ENCODE assay signal across 10 mouse cellular contexts in the genomic region with DNA sequence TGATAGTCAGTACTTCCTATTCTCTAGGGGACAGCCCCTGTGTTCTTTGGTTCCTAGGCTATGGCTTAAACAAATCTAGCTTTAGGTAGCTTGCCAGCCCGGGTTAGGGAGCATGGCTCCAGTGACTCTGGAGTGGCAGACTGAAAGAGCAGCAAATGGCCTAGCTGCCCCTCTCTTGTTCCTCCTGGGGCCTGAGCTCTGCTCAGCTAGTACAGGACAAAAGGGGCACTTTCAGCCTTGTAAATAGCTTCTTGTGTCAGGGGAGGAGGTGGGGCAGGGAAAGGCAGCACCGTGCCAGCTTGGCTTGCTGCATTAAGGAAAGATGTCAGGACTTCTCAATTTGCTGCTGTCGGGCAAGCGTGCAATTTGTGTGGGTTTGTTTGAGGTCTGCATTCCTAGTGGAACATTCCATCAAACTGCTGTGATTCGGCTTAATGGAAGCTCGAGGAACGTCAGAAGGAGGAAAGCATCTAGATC. TPM values are rescaled to one million over a fixed set of nuclear protein-coding genes. Genes with fewer than 3 reads are reported as not detected.
DNase-seq lines count a peak whose midpoint lies in the region; ATAC-seq and TF ChIP-seq lines count a peak whose summit lies in the region.
"Had no signal": no experiment of that assay in that cellular context is flagged by ENCODE, and none has a peak within 500 bp of the region (broad histone marks: within the 10 kb centered on the region; RNA-seq: fewer than 3 reads in every experiment).

No protein-coding gene starts in this region.

- H3K9me3 ChIP-seq in liver, embryonic 12.5 days (replicated peaks): no peaks in the 10 kb centered on the region
- H3K9me3 ChIP-seq in liver, embryonic 11.5 days (ENCODE audit: control insufficient read depth, low read length): no peaks in the 10 kb centered on the region
- H3K9me3 ChIP-seq: limb, embryonic 13.5 days; neural tube, embryonic 13.5 days had no signal

- no peak overlapping the region for H3K4me2 ChIP-seq in liver, embryonic 12.5 days
- no peak overlapping the region for H3K4me2 ChIP-seq in liver, embryonic 11.5 days
- H3K4me2 ChIP-seq: limb, embryonic 13.5 days; neural tube, embryonic 13.5 days had no signal

- no peak for ATAC-seq in liver, embryonic 12.5 days
- no peak for ATAC-seq in liver, embryonic 11.5 days (replicated peaks; ENCODE audit: low FRiP score)

- H3K27me3 ChIP-seq in liver, embryonic 12.5 days (replicated peaks): no peaks in the 10 kb centered on the region
- H3K27me3 ChIP-seq in liver, embryonic 11.5 days (replicated peaks; ENCODE audit: control insufficient read depth, insufficient read depth, low read length): no peaks in the 10 kb centered on the region
- H3K27me3 ChIP-seq: limb, embryonic 13.5 days; neural tube, embryonic 13.5 days had no signal

- peak; percentile 22 to 31 for DNase-seq in frontal cortex, postnatal 36 days (ENCODE audit: low spot score in 2 of 2)
- no peak for DNase-seq in frontal cortex, postnatal 25 days (ENCODE audit: low spot score in 2 of 2)
- DNase-seq in liver, embryonic 11.5 days (ENCODE audit: low spot score): no peak
- peak; percentile 56 for DNase-seq in layer of hippocampus, adult 9-11 months
- DNase-seq in spleen, adult 12 weeks (ENCODE audit: low spot score): no peak
- no peak for DNase-seq in spleen, adult 18-20 months

- TF ChIP-seq CTCF in cortical plate, adult 2 months (IDR thresholded peaks at IDR 0.05; ENCODE audit: extremely low read depth, insufficient read depth, low read length): no peak

- TF ChIP-seq POLR2A in cortical plate, adult 2 months (IDR thresholded peaks at IDR 0.05; ENCODE audit: extremely low read depth, insufficient read depth, low read length): no peak

- H3K4me3 ChIP-seq in liver, embryonic 12.5 days: no peak overlapping the region
- no peak overlapping the region for H3K4me3 ChIP-seq in liver, embryonic 11.5 days (ENCODE audit: low read depth, low read length)
- H3K4me3 ChIP-seq in cortical plate, adult 2 months (ENCODE audit: insufficient read depth, low read length): no peak overlapping the region
- H3K4me3 ChIP-seq: limb, embryonic 13.5 days; neural tube, embryonic 13.5 days had no signal

- peaks cover 80% of the 10 kb centered on the region for H3K4me1 ChIP-seq in liver, embryonic 12.5 days
- H3K4me1 ChIP-seq in liver, embryonic 11.5 days (replicated peaks; ENCODE audit: control insufficient read depth, insufficient read depth, low read length): peaks cover 37% of the 10 kb centered on the region
- H3K4me1 ChIP-seq in cortical plate, adult 2 months (ENCODE audit: control insufficient read depth, insufficient read depth, low read length): peaks cover 6% of the 10 kb centered on the region

- H3K9ac ChIP-seq in liver, embryonic 12.5 days: no peak overlapping the region
- no peak overlapping the region for H3K9ac ChIP-seq in liver, embryonic 11.5 days (ENCODE audit: low read depth, low read length)
- H3K9ac ChIP-seq: limb, embryonic 13.5 days; neural tube, embryonic 13.5 days had no signal

- H3K36me3 ChIP-seq in liver, embryonic 12.5 days: peaks cover 14% of the 10 kb centered on the region
- no peaks in the 10 kb centered on the region for H3K36me3 ChIP-seq in liver, embryonic 11.5 days (ENCODE audit: control insufficient read depth, insufficient read depth, low read length)
- H3K36me3 ChIP-seq: limb, embryonic 13.5 days; neural tube, embryonic 13.5 days had no signal

- 58% methylated on average over 7 of the region's 7 CpGs for WGBS in liver, embryonic 12.5 days (ENCODE audit: insufficient replicate concordance)
- 70% methylated on average over 7 of the region's 7 CpGs for WGBS in liver, embryonic 11.5 days

- H3K27ac ChIP-seq in liver, embryonic 12.5 days: peak overlapping the region; percentile 10; the same call in 1 of the 2 replicates
- H3K27ac ChIP-seq in liver, embryonic 11.5 days (ENCODE audit: low read depth, low read length): no peak overlapping the region
- H3K27ac ChIP-seq in cortical plate, adult 2 months (ENCODE audit: insufficient read depth, low read length): peak overlapping the region; percentile 38; the same call in 1 of the 2 replicates
- H3K27ac ChIP-seq: limb, embryonic 13.5 days; neural tube, embryonic 13.5 days had no signal

RNA-seq across cellular contexts. Expression of a gene that starts 17.3 kb away (rescaled TPM):
- polyA plus RNA-seq in liver, embryonic 12.5 days (2016; fragmentation: Nextera tagmentation; extraction: Ambion mirVana): 42.5 and 44.1 TPM in 2 replicates
- 47.3 and 50.7 TPM in 2 replicates for polyA plus RNA-seq in liver, embryonic 11.5 days (2014; fragmentation: Nextera tagmentation; extraction: Ambion mirVana)
- 49.4 and 52.2 TPM in 2 replicates for polyA plus RNA-seq in cortical plate, adult 2 months (2012; rRNA removed)

Comparison
In these comparisons a context has a peak if more than half of its experiments do, and no peak if none do; other contexts are left out.
1. DNase-seq: peak in frontal cortex, postnatal 36 days (2 of 2) and layer of hippocampus, adult 9-11 months (single experiment); none in frontal cortex, postnatal 25 days (0 of 2), liver, embryonic 11.5 days (single experiment), spleen, adult 12 weeks (single experiment) and spleen, adult 18-20 months (0 of 2).